Mouse (Mus musculus) limb, embryonic 15.5 days (tissue): ENCODE data around the gene Galnt14. TPM values are rescaled to one million over a fixed set of nuclear protein-coding genes. Genes with fewer than 3 reads are reported as not detected.

Experiments used
- ATAC-seq: fragments of 200-750 bp; cut with Nextera tagmentation; 2 replicates; pipeline ENCODE4 v1.8.0; 2017; ENCODE audit warnings: low read depth, moderate TSS enrichment; ENCODE audit not compliant: insufficient number of reproducible peaks, low FRiP score, low TSS enrichment
- H3K27ac ChIP-seq: fragments of 300-500 bp; sonication (generic); 2 replicates; pipeline ENCODE4 v1.5.1; 2015; ENCODE audit warnings: moderate library complexity, mild to moderate bottlenecking, inconsistent platforms
- H3K27me3 ChIP-seq: fragments of 300-500 bp; sonication (generic); 2 replicates; pipeline ENCODE4 v1.6.1; 2015; ENCODE audit warnings: inconsistent platforms
- H3K36me3 ChIP-seq: fragments of 300-500 bp; sonication (generic); 2 replicates; pipeline ENCODE4 v1.6.1; 2015; ENCODE audit warnings: inconsistent platforms
- H3K4me1 ChIP-seq: fragments of 300-500 bp; sonication (generic); 2 replicates; pipeline ENCODE4 v1.6.1; 2015; ENCODE audit warnings: inconsistent platforms
- H3K4me2 ChIP-seq: fragments of 300-500 bp; sonication (generic); 2 replicates; pipeline ENCODE4 v1.6.1; 2015; ENCODE audit warnings: mild to moderate bottlenecking, inconsistent platforms
- H3K4me3 ChIP-seq: fragments of 300-500 bp; sonication (generic); 2 replicates; pipeline ENCODE4 v1.5.1; 2015; ENCODE audit warnings: mild to moderate bottlenecking, inconsistent platforms
- H3K9ac ChIP-seq: fragments of 300-500 bp; sonication (generic); 2 replicates; pipeline ENCODE4 v1.6.1; 2015; ENCODE audit warnings: inconsistent platforms
- H3K9me3 ChIP-seq: fragments of 300-500 bp; sonication (generic); 2 replicates; pipeline ENCODE4 v1.6.1; 2016; ENCODE audit warnings: inconsistent platforms
- WGBS: fragments of 180-500 bp; shearing (Covaris S2); methylation state at CpG from one replicate; pipeline ENCODE4 v1.1.7; 2015; 5-methylcytosine and 5-hydroxymethylcytosine counted together
- polyA plus RNA-seq: library from polyadenylated mRNA; unstranded; fragments of >200 nt; fragmentation: Nextera tagmentation; extraction: Ambion mirVana; gene quantifications from 2 replicates; pipeline ENCODE4 v1.2.1, GENCODE M21; 2015

Gene Galnt14
- polyA plus RNA-seq, 1 experiment from 2014 or later, result 2.0 TPM

DNA sequence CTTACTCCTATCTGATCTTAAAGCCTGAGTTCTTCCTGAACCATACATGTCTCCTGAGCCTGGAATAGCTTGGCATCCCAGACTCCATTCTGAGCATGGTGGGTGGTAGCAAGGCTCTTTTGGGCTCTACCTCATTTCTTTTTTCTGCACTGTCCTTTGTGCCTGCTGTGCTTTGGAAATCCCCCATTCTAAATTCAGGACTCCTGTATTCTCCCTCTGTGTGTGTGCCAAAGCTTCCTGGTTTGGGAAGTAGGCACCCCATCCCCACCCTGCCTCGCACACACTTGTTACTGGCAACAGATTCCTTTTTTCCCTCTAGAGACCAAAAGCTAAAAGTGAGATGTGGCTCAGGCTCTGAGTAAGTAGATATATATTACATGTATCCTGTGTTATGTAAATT lies 191.9 kb downstream of the Galnt14 start:
- Histone ChIP-seq H3K4me3 (no peak overlapping the region), H3K4me2 (no peak overlapping the region), H3K27me3 (no peaks in the 10 kb centered on the region), H3K36me3 (no peaks in the 10 kb centered on the region), H3K9ac (no peak overlapping the region), H3K4me1 (no peaks in the 10 kb centered on the region), H3K9me3 (no peaks in the 10 kb centered on the region), H3K27ac (no peak overlapping the region)
- no peak for ATAC-seq
- WGBS, result 61% methylated on average over 1 of the region's 1 CpGs

DNA sequence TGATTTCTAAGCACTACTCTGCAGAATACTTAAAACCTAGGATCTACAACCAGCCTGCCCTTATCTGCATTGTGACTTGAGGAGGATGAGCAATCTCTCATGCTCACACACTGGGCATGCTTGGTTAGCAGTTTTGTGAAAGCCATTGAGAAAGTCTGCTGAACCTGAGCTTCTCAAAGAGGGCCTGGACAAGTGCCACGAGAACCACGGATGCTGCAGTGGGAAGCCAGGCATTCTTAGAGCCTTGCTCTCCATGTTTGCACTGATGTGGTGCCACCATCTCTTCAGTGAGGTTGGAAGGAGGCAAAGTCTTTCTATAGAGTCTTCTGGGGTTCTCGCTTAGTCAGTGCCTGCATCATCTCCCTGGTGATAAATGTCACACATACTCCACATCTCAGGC lies 194.7 kb downstream of the Galnt14 start:
- no peaks in the 10 kb centered on the region for H3K27me3 ChIP-seq
- H3K9ac ChIP-seq, result no peak overlapping the region
- no peaks in the 10 kb centered on the region for H3K36me3 ChIP-seq
- H3K4me1 ChIP-seq, result no peaks in the 10 kb centered on the region
- WGBS, result 92% methylated on average over 3 of the region's 3 CpGs
- H3K27ac ChIP-seq, result no peak overlapping the region
- H3K4me3 ChIP-seq, result no peak overlapping the region
- H3K9me3 ChIP-seq, result no peaks in the 10 kb centered on the region
- no peak overlapping the region for H3K4me2 ChIP-seq
- ATAC-seq, result no peak

DNA sequence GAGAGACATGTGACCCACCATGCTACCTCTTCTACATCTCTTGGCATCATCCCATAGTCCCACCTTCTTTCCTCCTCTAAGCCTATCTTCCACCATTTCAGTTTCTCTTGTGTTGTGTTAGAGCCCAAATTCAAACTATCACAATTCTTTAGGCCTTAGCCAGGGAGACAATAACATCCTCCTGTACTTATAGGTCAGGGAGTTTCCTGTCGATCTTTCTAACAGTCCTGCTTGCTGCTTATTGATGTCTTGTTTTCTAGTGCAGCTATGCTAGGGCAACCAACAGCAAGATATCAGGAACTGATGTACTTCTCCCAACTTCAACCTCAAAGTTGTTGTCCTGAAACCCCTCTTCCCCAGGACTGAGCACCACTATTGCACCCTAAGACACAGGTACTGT lies 195.4 kb downstream of the Galnt14 start:
- H3K9ac ChIP-seq, result no peak overlapping the region
- H3K36me3 ChIP-seq, result no peaks in the 10 kb centered on the region
- WGBS, result 89% methylated on average over 1 of the region's 1 CpGs
- ATAC-seq, result no peak
- no peaks in the 10 kb centered on the region for H3K9me3 ChIP-seq
- no peaks in the 10 kb centered on the region for H3K27me3 ChIP-seq
- no peak overlapping the region for H3K4me2 ChIP-seq
- no peak overlapping the region for H3K4me3 ChIP-seq
- H3K4me1 ChIP-seq, result no peaks in the 10 kb centered on the region
- no peak overlapping the region for H3K27ac ChIP-seq

DNA sequence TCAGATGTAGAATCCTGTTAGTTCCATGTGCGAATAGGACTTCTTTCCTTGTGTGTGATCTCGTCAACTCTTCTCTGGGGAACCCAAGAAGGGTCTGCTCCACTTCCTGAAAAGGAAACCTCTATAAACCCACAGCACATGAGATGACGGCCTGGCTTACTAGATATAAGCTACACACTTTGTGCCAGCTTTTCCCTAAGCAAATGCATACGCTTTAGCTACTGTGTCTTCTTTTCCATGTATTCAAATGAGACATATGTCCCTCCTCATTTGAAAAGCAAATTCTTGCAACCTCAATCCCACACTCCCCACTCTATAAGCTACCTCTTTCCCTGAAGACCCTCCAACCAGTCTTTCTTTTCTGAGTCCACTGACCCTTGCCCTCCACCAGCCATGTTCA lies 196.0 kb downstream of the Galnt14 start:
- 86% methylated on average over 4 of the region's 4 CpGs for WGBS
- H3K4me2 ChIP-seq, result no peak overlapping the region
- H3K9me3 ChIP-seq, result no peaks in the 10 kb centered on the region
- no peak overlapping the region for H3K4me3 ChIP-seq
- H3K27me3 ChIP-seq, result no peaks in the 10 kb centered on the region
- no peaks in the 10 kb centered on the region for H3K36me3 ChIP-seq
- no peak overlapping the region for H3K9ac ChIP-seq
- H3K4me1 ChIP-seq, result no peaks in the 10 kb centered on the region
- ATAC-seq, result no peak
- H3K27ac ChIP-seq, result no peak overlapping the region

DNA sequence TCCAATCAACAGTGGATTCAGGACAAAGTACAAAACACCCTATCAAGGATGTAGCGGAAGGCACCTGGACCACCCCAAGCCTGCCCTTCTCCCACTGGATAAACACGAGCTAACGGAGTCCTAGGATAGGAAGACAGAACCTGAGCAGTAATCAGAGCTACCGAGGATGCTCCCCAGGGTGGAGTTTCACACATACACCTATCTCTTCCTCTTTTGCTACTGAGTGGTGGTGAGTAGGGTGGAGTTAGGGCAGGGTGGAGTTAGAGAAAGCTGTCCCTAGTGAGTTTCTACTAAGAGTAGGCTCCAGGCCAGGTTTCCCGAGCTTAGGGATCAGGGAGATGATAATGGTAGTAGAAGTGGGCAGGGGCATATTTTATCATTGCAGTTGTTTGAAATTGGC lies 197.4 kb downstream of the Galnt14 start:
- Histone ChIP-seq H3K36me3 (no peaks in the 10 kb centered on the region), H3K9ac (no peak overlapping the region), H3K9me3 (no peaks in the 10 kb centered on the region), H3K27ac (no peak overlapping the region), H3K4me1 (no peaks in the 10 kb centered on the region), H3K4me2 (no peak overlapping the region), H3K4me3 (no peak overlapping the region), H3K27me3 (no peaks in the 10 kb centered on the region)
- no peak for ATAC-seq
- 78% methylated on average over 5 of the region's 5 CpGs for WGBS

DNA sequence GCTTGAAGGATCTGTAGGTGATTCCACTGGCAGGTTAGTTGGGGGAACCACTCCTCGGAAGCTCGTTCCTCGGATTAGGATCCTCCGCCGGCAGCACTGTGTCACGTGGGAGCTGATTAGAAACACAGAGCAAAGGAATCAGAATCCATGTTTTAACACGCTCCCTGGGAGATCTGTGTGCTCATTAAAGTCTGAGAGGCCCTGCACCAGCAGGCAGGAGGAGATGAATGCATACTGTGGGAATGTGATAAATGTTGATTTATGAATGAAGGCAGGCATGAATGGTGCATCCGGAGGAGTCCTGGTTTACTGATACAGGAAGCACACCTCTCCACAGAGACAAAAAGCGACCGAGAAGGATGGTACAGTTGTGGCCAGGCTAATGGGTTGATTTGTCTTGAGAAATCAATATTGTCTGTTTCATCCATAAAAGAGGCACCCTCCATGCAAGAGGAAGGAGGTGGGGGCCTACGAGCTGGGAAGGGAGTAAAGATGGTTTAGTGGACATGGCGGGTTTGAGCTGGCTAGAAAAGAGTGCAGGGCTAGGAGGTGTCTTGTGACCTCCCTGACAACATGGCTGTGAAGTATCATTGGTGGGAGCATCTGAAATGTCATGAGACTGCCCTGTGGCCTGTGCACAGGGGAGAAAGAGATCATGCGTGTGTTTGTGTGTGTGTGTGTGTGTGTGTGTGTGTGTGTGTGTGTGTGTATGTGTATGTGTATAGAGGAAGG lies 202.3 kb downstream of the Galnt14 start:
- H3K9ac ChIP-seq, result no peak overlapping the region
- H3K4me3 ChIP-seq, result no peak overlapping the region
- H3K4me2 ChIP-seq, result no peak overlapping the region
- no peak for ATAC-seq
- WGBS, result 68% methylated on average over 13 of the region's 13 CpGs
- no peaks in the 10 kb centered on the region for H3K27me3 ChIP-seq
- H3K9me3 ChIP-seq, result no peaks in the 10 kb centered on the region
- H3K4me1 ChIP-seq, result no peaks in the 10 kb centered on the region
- H3K27ac ChIP-seq, result no peak overlapping the region
- no peaks in the 10 kb centered on the region for H3K36me3 ChIP-seq

DNA sequence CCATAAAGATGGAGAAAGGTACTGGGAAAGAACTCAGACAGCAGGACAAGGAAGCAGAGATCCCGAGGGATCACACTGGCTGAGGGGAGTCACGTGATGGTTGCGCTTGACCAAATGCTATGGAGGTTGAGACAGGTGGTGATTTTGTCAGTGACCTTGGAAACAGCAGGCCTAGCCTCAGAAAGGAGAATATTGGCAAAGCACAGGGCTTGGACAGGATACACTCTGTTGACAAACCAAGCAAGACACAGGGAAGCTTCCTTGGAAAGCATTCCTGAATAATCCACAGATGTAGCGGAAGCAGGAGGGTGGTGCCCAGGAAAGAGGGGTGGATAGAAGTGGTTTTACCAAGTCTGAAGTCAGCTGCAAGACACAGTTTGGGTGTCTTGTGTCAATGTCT lies 206.1 kb downstream of the Galnt14 start:
- no peak overlapping the region for H3K27ac ChIP-seq
- no peak overlapping the region for H3K9ac ChIP-seq
- WGBS, result 86% methylated on average over 4 of the region's 4 CpGs
- H3K27me3 ChIP-seq, result no peaks in the 10 kb centered on the region
- no peak overlapping the region for H3K4me2 ChIP-seq
- no peak for ATAC-seq
- H3K9me3 ChIP-seq, result no peaks in the 10 kb centered on the region
- H3K4me1 ChIP-seq, result no peaks in the 10 kb centered on the region
- no peaks in the 10 kb centered on the region for H3K36me3 ChIP-seq
- H3K4me3 ChIP-seq, result no peak overlapping the region

DNA sequence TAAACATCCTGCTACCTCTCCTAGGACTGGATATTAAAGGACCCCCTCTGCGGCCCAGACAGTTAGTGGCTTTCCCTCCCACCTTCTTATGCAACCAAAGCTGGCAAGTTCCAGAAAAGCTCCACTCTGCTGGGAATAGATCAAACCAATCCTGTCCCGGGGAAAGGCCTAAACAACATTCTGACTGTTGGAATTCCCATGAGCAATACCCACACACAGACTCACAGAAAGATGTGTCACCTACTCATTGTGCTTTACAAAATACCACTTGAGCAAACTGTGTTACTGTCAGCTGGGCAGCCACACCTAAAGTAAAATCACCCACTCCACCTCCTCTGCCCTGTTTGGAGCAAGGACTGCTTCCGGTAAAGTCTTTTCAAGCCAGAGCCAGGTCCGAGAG lies 207.6 kb downstream of the Galnt14 start:
- WGBS, result 78% methylated on average over 4 of the region's 4 CpGs
- ATAC-seq, result no peak

DNA sequence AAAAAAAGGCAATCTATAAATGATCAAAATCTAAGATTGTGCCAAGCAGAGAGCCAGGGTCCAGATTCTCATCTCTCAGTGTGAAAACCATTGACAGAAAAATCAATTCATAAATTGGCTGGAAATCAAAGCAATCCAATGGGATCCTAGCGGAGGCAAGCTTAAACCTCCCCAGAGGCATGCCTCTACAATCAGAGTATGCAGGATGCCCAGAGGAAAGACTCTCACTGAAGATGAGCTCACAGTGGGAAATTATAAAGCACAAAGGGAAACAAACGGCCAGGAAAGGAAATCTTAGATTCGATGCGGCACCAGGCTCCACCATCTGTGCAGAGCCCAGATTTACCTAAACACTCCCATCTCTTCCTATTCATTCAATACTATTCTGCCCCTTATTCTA lies 220.7 kb downstream of the Galnt14 start:
- no peaks in the 10 kb centered on the region for H3K4me1 ChIP-seq
- no peaks in the 10 kb centered on the region for H3K9me3 ChIP-seq
- no peaks in the 10 kb centered on the region for H3K27me3 ChIP-seq
- H3K9ac ChIP-seq, result no peak overlapping the region
- H3K27ac ChIP-seq, result no peak overlapping the region
- no peak overlapping the region for H3K4me2 ChIP-seq
- no peak overlapping the region for H3K4me3 ChIP-seq
- no peak for ATAC-seq
- WGBS, result 86% methylated on average over 4 of the region's 4 CpGs
- H3K36me3 ChIP-seq, result no peaks in the 10 kb centered on the region

More for the DNA sequence above, 207.6 kb downstream of the Galnt14 start:
- no peak overlapping the region for H3K27ac ChIP-seq
- no peak overlapping the region for H3K4me3 ChIP-seq
- H3K9me3 ChIP-seq, result no peaks in the 10 kb centered on the region
- H3K27me3 ChIP-seq, result no peaks in the 10 kb centered on the region
- H3K36me3 ChIP-seq, result no peaks in the 10 kb centered on the region
- no peak overlapping the region for H3K4me2 ChIP-seq
- H3K9ac ChIP-seq, result no peak overlapping the region
- no peaks in the 10 kb centered on the region for H3K4me1 ChIP-seq

DNA sequence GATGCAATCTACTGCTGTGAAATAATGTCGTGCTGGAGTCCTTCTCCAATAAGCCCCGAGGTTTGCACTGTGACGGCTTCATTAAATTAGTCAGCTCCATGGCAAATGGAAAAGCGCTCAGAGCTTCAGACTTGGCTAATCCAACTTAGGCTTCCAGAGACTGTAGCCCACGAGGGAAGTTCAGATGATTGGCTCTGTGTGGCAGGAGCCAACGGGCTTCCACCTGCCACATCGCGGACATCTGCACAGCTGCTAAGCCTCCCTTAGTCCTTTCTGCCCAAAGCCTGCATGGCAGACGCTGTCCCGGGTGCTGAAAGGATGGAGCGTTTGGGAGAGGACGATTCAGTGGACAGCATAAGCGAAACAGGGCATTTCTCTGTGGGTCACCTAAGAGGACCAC lies 222.5 kb downstream of the Galnt14 start:
- Histone ChIP-seq H3K4me3 (no peak overlapping the region), H3K9me3 (no peaks in the 10 kb centered on the region), H3K27me3 (no peaks in the 10 kb centered on the region)

DNA sequence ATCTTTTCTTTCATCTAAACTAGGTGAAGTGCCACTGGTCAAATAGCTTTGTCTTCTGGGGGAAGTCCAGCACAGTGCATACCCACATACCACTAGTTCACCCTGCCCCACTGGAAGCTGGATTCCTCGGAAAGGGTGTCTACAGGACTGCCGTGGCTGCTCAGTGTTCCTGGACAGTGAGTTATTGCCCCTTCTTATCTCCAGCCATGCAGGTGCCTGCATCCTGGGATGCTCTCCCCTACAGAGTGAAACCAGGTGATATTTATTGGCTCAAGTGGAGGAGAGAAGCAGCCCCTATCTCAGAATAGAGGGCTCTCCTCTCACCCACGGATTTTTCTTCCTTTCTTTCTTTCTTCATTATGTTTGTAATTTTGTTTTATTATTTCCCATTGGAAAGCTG lies 222.9 kb downstream of the Galnt14 start:
- 62% methylated on average over 3 of the region's 3 CpGs for WGBS
- no peak for ATAC-seq
- no peaks in the 10 kb centered on the region for H3K27me3 ChIP-seq

More for the DNA sequence above, 222.5 kb downstream of the Galnt14 start:
- H3K36me3 ChIP-seq, result no peaks in the 10 kb centered on the region
- no peaks in the 10 kb centered on the region for H3K4me1 ChIP-seq
- no peak overlapping the region for H3K4me2 ChIP-seq
- no peak for ATAC-seq
- no peak overlapping the region for H3K27ac ChIP-seq
- 24% methylated on average over 13 of the region's 13 CpGs for WGBS
- H3K9ac ChIP-seq, result no peak overlapping the region

DNA sequence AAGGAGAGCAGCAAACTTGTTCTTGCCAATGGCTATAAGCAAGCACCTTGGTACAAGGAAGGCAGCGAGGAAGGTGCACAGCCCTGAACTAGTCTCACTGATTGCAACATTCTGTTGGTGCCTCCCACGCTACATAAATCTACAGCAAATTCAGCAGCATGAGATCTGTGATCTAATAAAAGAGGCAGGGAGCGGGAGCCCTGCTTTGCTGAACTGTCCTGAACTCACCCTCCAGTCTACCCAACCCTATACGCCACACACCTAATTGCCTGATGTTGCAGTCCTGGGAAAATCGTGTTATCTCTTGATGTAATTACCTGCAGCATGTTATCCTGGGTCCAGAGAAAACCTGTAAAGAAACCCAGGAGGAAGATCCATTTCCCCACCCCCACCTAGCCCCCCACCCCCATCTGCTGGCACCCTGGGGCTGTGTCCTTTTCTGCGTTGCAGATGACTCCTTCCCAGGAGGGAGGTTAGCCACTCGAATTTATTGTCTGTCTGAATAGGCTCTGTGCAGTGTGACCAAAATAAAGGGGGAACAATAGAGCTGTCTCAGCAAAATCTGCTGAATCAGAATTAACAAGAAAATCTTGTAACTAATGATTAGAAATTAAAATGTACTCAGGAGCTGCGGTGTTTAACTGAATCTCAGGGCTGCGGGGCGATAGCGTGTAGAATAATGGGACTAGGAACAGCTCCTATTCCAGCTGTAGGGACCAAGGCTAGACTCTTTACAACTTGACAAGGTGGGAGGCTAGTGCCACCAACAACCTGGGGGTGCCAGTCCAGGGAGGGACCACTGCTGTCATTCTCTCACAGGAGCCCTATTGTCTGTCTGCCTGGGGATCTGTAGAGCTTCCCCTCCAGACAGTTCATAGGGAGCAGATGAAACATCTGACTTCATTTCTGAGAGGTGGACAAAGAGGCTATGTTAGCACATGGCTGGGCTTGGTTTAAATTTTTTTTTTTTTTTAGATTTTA lies 232.9 kb downstream of the Galnt14 start:
- WGBS, result 59% methylated on average over 11 of the region's 11 CpGs
- H3K4me1 ChIP-seq, result no peaks in the 10 kb centered on the region
- no peak overlapping the region for H3K4me2 ChIP-seq
- no peak overlapping the region for H3K27ac ChIP-seq
- no peaks in the 10 kb centered on the region for H3K27me3 ChIP-seq
- no peaks in the 10 kb centered on the region for H3K9me3 ChIP-seq
- no peaks in the 10 kb centered on the region for H3K36me3 ChIP-seq
- H3K9ac ChIP-seq, result no peak overlapping the region
- no peak overlapping the region for H3K4me3 ChIP-seq
- no peak for ATAC-seq

More for the DNA sequence above, 222.9 kb downstream of the Galnt14 start:
- Histone ChIP-seq H3K4me3 (no peak overlapping the region), H3K4me2 (no peak overlapping the region), H3K27ac (no peak overlapping the region), H3K9me3 (no peaks in the 10 kb centered on the region), H3K9ac (no peak overlapping the region), H3K36me3 (no peaks in the 10 kb centered on the region), H3K4me1 (no peaks in the 10 kb centered on the region)
